Mouse (Mus musculus) embryonic facial prominence, embryonic 11.5 days (tissue): ENCODE results near the gene Arid3a. TPM values are rescaled to one million over a fixed set of nuclear protein-coding genes. Genes with fewer than 3 reads are reported as not detected.

Experiments used
- ATAC-seq: fragments of 200-750 bp; cut with Nextera tagmentation; replicated peaks from 2 replicates; pipeline ENCODE4 v1.8.0; 2017; ENCODE audit warnings: low read depth; ENCODE audit not compliant: insufficient number of reproducible peaks, low FRiP score, low TSS enrichment
- DNase-seq: peaks from one replicate; pipeline ENCODE4 v3.0.0-alpha.2; 2015; ENCODE audit warnings: low spot score
- H3K27ac ChIP-seq: fragments of 300-500 bp; sonication (generic); replicated peaks from 2 replicates; pipeline ENCODE4 v1.5.1; 2014; ENCODE audit warnings: mild to moderate bottlenecking, low read depth, low read length, control low read depth
- H3K27me3 ChIP-seq: fragments of 300-500 bp; sonication (generic); 2 replicates; pipeline ENCODE4 v1.6.1; 2014; ENCODE audit warnings: mild to moderate bottlenecking, low read length, moderate library complexity, mixed read lengths; ENCODE audit not compliant: control insufficient read depth, insufficient read depth
- H3K36me3 ChIP-seq: fragments of 300-500 bp; sonication (generic); replicated peaks from 2 replicates; pipeline ENCODE4 v1.6.1; 2014; ENCODE audit warnings: low read depth, mild to moderate bottlenecking, low read length, moderate library complexity, mixed read lengths; ENCODE audit not compliant: control insufficient read depth, insufficient read depth
- H3K4me1 ChIP-seq: fragments of 300-500 bp; sonication (generic); 2 replicates; pipeline ENCODE4 v1.6.1; 2014; ENCODE audit warnings: low read length, mixed read lengths; ENCODE audit not compliant: control insufficient read depth, insufficient read depth
- H3K4me2 ChIP-seq: fragments of 300-500 bp; sonication (generic); 2 replicates; pipeline ENCODE4 v1.6.1; 2014; ENCODE audit warnings: low read depth, mild to moderate bottlenecking, control low read depth, low read length, moderate library complexity
- H3K4me3 ChIP-seq: fragments of 300-500 bp; sonication (generic); 2 replicates; pipeline ENCODE4 v1.5.1; 2014; ENCODE audit warnings: low read depth, low read length, control low read depth
- H3K9ac ChIP-seq: fragments of 300-500 bp; sonication (generic); replicated peaks from 2 replicates; pipeline ENCODE4 v1.6.1; 2014; ENCODE audit warnings: mild to moderate bottlenecking, control low read depth, low read length
- H3K9me3 ChIP-seq: fragments of 300-500 bp; sonication (generic); replicated peaks from 2 replicates; pipeline ENCODE4 v1.6.1; 2016; ENCODE audit warnings: mild to moderate bottlenecking, low read length, inconsistent platforms, mixed read lengths; ENCODE audit not compliant: control insufficient read depth
- WGBS: fragments of 180-500 bp; shearing (Covaris S2); extraction: QIAGEN DNeasy Blood & Tissue Kit; methylation state at CpG from one replicate; pipeline ENCODE4 v1.1.7; 2014; 5-methylcytosine and 5-hydroxymethylcytosine counted together
- polyA plus RNA-seq: library from polyadenylated mRNA; unstranded; fragments of >200 nt; fragmentation: Nextera tagmentation; extraction: Ambion mirVana; gene quantifications from 2 replicates; pipeline ENCODE4 v1.2.1, GENCODE M21; 2014

Gene Arid3a
- polyA plus RNA-seq, 1 experiment from 2014 or later = 5.0 TPM

- Histone ChIP-seq H3K9ac (no peak overlapping the region), H3K4me2 (no peak overlapping the region), H3K27me3 (no peaks in the 10 kb centered on the region), H3K36me3 (peaks cover 13% of the 10 kb centered on the region; the same call in 1 of the 2 replicates), H3K4me1 (peaks cover 3% of the 10 kb centered on the region), H3K4me3 (no peak overlapping the region), H3K27ac (no peak overlapping the region), H3K9me3 (no peaks in the 10 kb centered on the region)
- no peak for DNase-seq
- ATAC-seq = no peak
- 91% methylated on average over 6 of the region's 6 CpGs for WGBS
Measured at GRCm38 (mm10) chr10:79991548-79991947, 64.7 kb downstream of the Arid3a start.

- DNase-seq (no peak), ATAC-seq (no peak)
- Histone ChIP-seq H3K27ac (no peak overlapping the region), H3K9ac (no peak overlapping the region), H3K4me2 (no peak overlapping the region), H3K27me3 (peaks cover 3% of the 10 kb centered on the region; the same call in 1 of the 2 replicates), H3K4me3 (no peak overlapping the region), H3K4me1 (no peaks in the 10 kb centered on the region), H3K36me3 (peaks cover 13% of the 10 kb centered on the region; the same call in 1 of the 2 replicates), H3K9me3 (no peaks in the 10 kb centered on the region)
- 90% methylated on average over 16 of the region's 16 CpGs for whole genome bisulfite sequencing
Measured at GRCm38 (mm10) chr10:79994397-79995115, 67.7 kb downstream of the Arid3a start.

- H3K36me3 ChIP-seq = peaks cover 13% of the 10 kb centered on the region; the same call in 1 of the 2 replicates
- no peaks in the 10 kb centered on the region for H3K4me1 ChIP-seq
- DNase-seq (no peak), ATAC-seq (no peak)
- WGBS = 83% methylated on average over 1 of the region's 1 CpGs
- peaks cover 3% of the 10 kb centered on the region; the same call in 1 of the 2 replicates for H3K27me3 ChIP-seq
- no peak overlapping the region for H3K4me3 ChIP-seq
- no peak overlapping the region for H3K9ac ChIP-seq
- no peaks in the 10 kb centered on the region for H3K9me3 ChIP-seq
- no peak overlapping the region for H3K4me2 ChIP-seq
- no peak overlapping the region for H3K27ac ChIP-seq
Measured at GRCm38 (mm10) chr10:79995636-79996035, 68.8 kb downstream of the Arid3a start.

GRCm38 (mm10) chr10:79996272-79997033 is 69.6 kb downstream of the Arid3a start, which contains the start of gene Abca7:
TSS of gene Abca7 (plus strand) at chr10:79996494.
- H3K27ac ChIP-seq = no peak within 1 kb of the TSS; the same call in 1 of the 2 replicates
- peaks cover 3% of the 10 kb centered on the region; the same call in 1 of the 2 replicates for H3K27me3 ChIP-seq
- H3K4me3 ChIP-seq = peak within 1 kb of the TSS; percentile 45
- H3K9ac ChIP-seq = peak within 1 kb of the TSS; percentile 54
- peak within 1 kb of the TSS; percentile 41 for H3K4me2 ChIP-seq
- under 1% methylated on average over 31 of the region's 34 CpGs for WGBS
- peak; percentile 100 for DNase-seq
- H3K4me1 ChIP-seq = no peaks in the 10 kb centered on the region
- no peaks in the 10 kb centered on the region for H3K9me3 ChIP-seq
- peaks cover 13% of the 10 kb centered on the region; the same call in 1 of the 2 replicates for H3K36me3 ChIP-seq
- ATAC-seq = peak; percentile 80

- under 1% methylated on average over 35 of the region's 35 CpGs for WGBS
- DNase-seq (peak; percentile 95), ATAC-seq (peak; percentile 46)
- H3K9me3 ChIP-seq = no peaks in the 10 kb centered on the region
- peaks cover 8% of the 10 kb centered on the region; the same call in 1 of the 2 replicates for H3K36me3 ChIP-seq
- peaks cover 8% of the 10 kb centered on the region; the same call in 1 of the 2 replicates for H3K27me3 ChIP-seq
- peak overlapping the region; percentile 45 for H3K4me3 ChIP-seq
- H3K9ac ChIP-seq = no peak overlapping the region
- peak overlapping the region; percentile 41 for H3K4me2 ChIP-seq
- H3K27ac ChIP-seq = no peak overlapping the region; the same call in 1 of the 2 replicates
- no peaks in the 10 kb centered on the region for H3K4me1 ChIP-seq
Measured at GRCm38 (mm10) chr10:79997034-79997760, 70.4 kb downstream of the Arid3a start.

GRCm38 (mm10) chr10:79997819-79998218 is 71.0 kb downstream of the Arid3a start:
- no peaks in the 10 kb centered on the region for H3K9me3 ChIP-seq
- H3K4me3 ChIP-seq = peak overlapping the region; percentile 45
- no peaks in the 10 kb centered on the region; the same call in 1 of the 2 replicates for H3K4me1 ChIP-seq
- peaks cover 14% of the 10 kb centered on the region for H3K27me3 ChIP-seq
- no peak overlapping the region for H3K27ac ChIP-seq
- H3K36me3 ChIP-seq = peaks cover 6% of the 10 kb centered on the region; the same call in 1 of the 2 replicates
- DNase-seq = no peak
- ATAC-seq = no peak
- peak overlapping the region; percentile 0; the same call in 1 of the 2 replicates for H3K9ac ChIP-seq
- 4% methylated on average over 15 of the region's 15 CpGs for WGBS
- peak overlapping the region; percentile 41 for H3K4me2 ChIP-seq

- Histone ChIP-seq H3K4me3 (no peak overlapping the region), H3K27me3 (peaks cover 18% of the 10 kb centered on the region)
- 71% methylated on average over 9 of the region's 9 CpGs for WGBS
Measured at GRCm38 (mm10) chr10:80001945-80002344, 75.1 kb downstream of the Arid3a start.

More at GRCm38 (mm10) chr10:80001945-80002344, 75.1 kb downstream of the Arid3a start:
- Histone ChIP-seq H3K27ac (no peak overlapping the region), H3K4me1 (peaks cover 3% of the 10 kb centered on the region; the same call in 1 of the 2 replicates), H3K9ac (no peak overlapping the region; the same call in 1 of the 2 replicates), H3K4me2 (no peak overlapping the region), H3K9me3 (no peaks in the 10 kb centered on the region), H3K36me3 (no peaks in the 10 kb centered on the region)
- DNase-seq (no peak), ATAC-seq (no peak)
